Mouse (Mus musculus) brown adipose tissue, adult 24 weeks (tissue): ENCODE measurements at regions not wholly inside any gene's neighbourhood (a gene's known extent, or its start where the extent isn't known, plus 50 kb on each side); places are given as distances from the start of the nearest gene placed in this dataset.
A peak's percentile ranks its signal among the peaks of the same experiment; 100 is the strongest.

ENCODE experiments used
- H3K27ac ChIP-seq: fragments of 200-500 bp; replicated peaks from 2 replicates; pipeline ENCODE4 v1.5.1; 2012; ENCODE audit warnings: low read depth, mild to moderate bottlenecking, low read length
- H3K4me1 ChIP-seq: fragments of 200-500 bp; 2 replicates; pipeline ENCODE4 v1.6.1; 2012; ENCODE audit warnings: low read length, mixed read lengths; ENCODE audit not compliant: control insufficient read depth, insufficient read depth, insufficient read length
- H3K4me3 ChIP-seq: fragments of 200-500 bp; 2 replicates; pipeline ENCODE4 v1.5.1; 2012; ENCODE audit warnings: low read depth, mild to moderate bottlenecking, low read length, moderate library complexity; ENCODE audit not compliant: insufficient read depth

- Histone ChIP-seq H3K4me1 (no peaks in the 10 kb centered on the region), H3K4me3 (no peak overlapping the region), H3K27ac (no peak overlapping the region)
These were observed 148.8 kb upstream of the Olig3 start for GRCm38 (mm10) chr10:19207505-19207904.

GRCm38 (mm10) chr10:19200311-19200710, 156.0 kb upstream of the Olig3 start:
- no peak overlapping the region for H3K27ac ChIP-seq
- no peak overlapping the region for H3K4me3 ChIP-seq
- no peaks in the 10 kb centered on the region for H3K4me1 ChIP-seq

GRCm38 (mm10) chr10:19195676-19196075, 160.7 kb upstream of the Olig3 start:
- no peak overlapping the region for H3K4me3 ChIP-seq
- H3K4me1 ChIP-seq, result peaks cover 2% of the 10 kb centered on the region; the same call in 1 of the 2 replicates
- H3K27ac ChIP-seq, result no peak overlapping the region

- H3K4me3 ChIP-seq, result no peak overlapping the region
- no peak overlapping the region for H3K27ac ChIP-seq
- peaks cover 2% of the 10 kb centered on the region; the same call in 1 of the 2 replicates for H3K4me1 ChIP-seq
These were observed 161.7 kb upstream of the Olig3 start for GRCm38 (mm10) chr10:19194646-19195045.

- no peak overlapping the region for H3K27ac ChIP-seq
- H3K4me1 ChIP-seq, result peaks cover 2% of the 10 kb centered on the region; the same call in 1 of the 2 replicates
- H3K4me3 ChIP-seq, result no peak overlapping the region
These were observed 163.2 kb upstream of the Olig3 start for GRCm38 (mm10) chr10:19192971-19193758.

- Histone ChIP-seq H3K4me1 (peaks cover 2% of the 10 kb centered on the region; the same call in 1 of the 2 replicates), H3K4me3 (no peak overlapping the region), H3K27ac (no peak overlapping the region)
These were observed 164.1 kb upstream of the Olig3 start for GRCm38 (mm10) chr10:19192221-19192620.

GRCm38 (mm10) chr10:19188082-19188742, 168.1 kb upstream of the Olig3 start:
- Histone ChIP-seq H3K4me1 (peaks cover 2% of the 10 kb centered on the region; the same call in 1 of the 2 replicates), H3K27ac (no peak overlapping the region), H3K4me3 (no peak overlapping the region)

- no peak overlapping the region for H3K4me3 ChIP-seq
- peaks cover 2% of the 10 kb centered on the region; the same call in 1 of the 2 replicates for H3K4me1 ChIP-seq
- H3K27ac ChIP-seq, result no peak overlapping the region
These were observed 168.6 kb upstream of the Olig3 start for GRCm38 (mm10) chr10:19187716-19188081.

GRCm38 (mm10) chr10:19187084-19187615, 169.2 kb upstream of the Olig3 start:
- Histone ChIP-seq H3K4me1 (no peaks in the 10 kb centered on the region), H3K4me3 (no peak overlapping the region), H3K27ac (no peak overlapping the region)

GRCm38 (mm10) chr10:19185790-19186581, 170.3 kb upstream of the Olig3 start:
- H3K27ac ChIP-seq, result 0 out of 2 replicates have a peak overlapping the region, but pooled peaks have one; percentile 6
- H3K4me1 ChIP-seq, result no peaks in the 10 kb centered on the region
- peak overlapping the region; percentile 58 for H3K4me3 ChIP-seq

GRCm38 (mm10) chr10:19184886-19185285, 169.4 kb upstream of the Tnfaip3 start:
- Histone ChIP-seq H3K4me3 (no peak overlapping the region), H3K4me1 (no peaks in the 10 kb centered on the region), H3K27ac (no peak overlapping the region)

- H3K4me1 ChIP-seq, result no peaks in the 10 kb centered on the region
- no peak overlapping the region for H3K4me3 ChIP-seq
- no peak overlapping the region for H3K27ac ChIP-seq
These were observed 162.4 kb upstream of the Tnfaip3 start for GRCm38 (mm10) chr10:19177895-19178294.

- no peak overlapping the region for H3K4me3 ChIP-seq
- H3K4me1 ChIP-seq, result no peaks in the 10 kb centered on the region
- no peak overlapping the region for H3K27ac ChIP-seq
These were observed 162.0 kb upstream of the Tnfaip3 start for GRCm38 (mm10) chr10:19177414-19177813.

GRCm38 (mm10) chr10:19176249-19176648, 160.8 kb upstream of the Tnfaip3 start:
- Histone ChIP-seq H3K4me1 (no peaks in the 10 kb centered on the region), H3K27ac (no peak overlapping the region)

GRCm38 (mm10) chr10:19171834-19172233, 156.4 kb upstream of the Tnfaip3 start:
- H3K27ac ChIP-seq, result no peak overlapping the region
- H3K4me1 ChIP-seq, result peaks cover 3% of the 10 kb centered on the region; the same call in 1 of the 2 replicates
- H3K4me3 ChIP-seq, result no peak overlapping the region

More at GRCm38 (mm10) chr10:19176249-19176648, 160.8 kb upstream of the Tnfaip3 start:
- no peak overlapping the region for H3K4me3 ChIP-seq
